Mouse (Mus musculus) CH12.LX (cell line): ENCODE measurements around the gene Gm10024. TPM values are rescaled to one million over a fixed set of nuclear protein-coding genes. Genes with fewer than 3 reads are reported as not detected.

Source experiments
- DNase-seq: peaks from one replicate; pipeline ENCODE4 v3.0.0-alpha.2; 2013; ENCODE audit errors: extremely low read depth
- H3K27ac ChIP-seq: 2 replicates; pipeline ENCODE4 v1.5.1; 2012; ENCODE audit warnings: low read depth, mild to moderate bottlenecking, control low read depth, moderate library complexity; ENCODE audit not compliant: insufficient read depth
- H3K27me3 ChIP-seq: replicated peaks from 2 replicates; pipeline ENCODE3; 2012; ENCODE audit warnings: inconsistent platforms
- H3K36me3 ChIP-seq, 2 experiments: replicated peaks in 1 of 2; 2 replicates each; pipeline versions ENCODE3 to v1.6.1; 2012; ENCODE audit warnings: inconsistent platforms in 1 of 2, low read length in 1 of 2, mild to moderate bottlenecking in 1 of 2, mixed read lengths in 1 of 2, moderate library complexity in 1 of 2; ENCODE audit not compliant: control insufficient read depth in 1 of 2, insufficient read depth in 1 of 2
- H3K4me1 ChIP-seq, 2 experiments: 2 replicates each; pipeline ENCODE4 v1.6.1; 2012; ENCODE audit warnings: inconsistent platforms in 1 of 2, moderate library complexity in 1 of 2; ENCODE audit not compliant: insufficient read depth in 2 of 2, control insufficient read depth in 1 of 2
- H3K4me2 ChIP-seq: 2 replicates; pipeline ENCODE4 v1.6.1; 2012; ENCODE audit warnings: low read depth, mild to moderate bottlenecking, control low read depth; ENCODE audit not compliant: poor library complexity, insufficient read depth, severe bottlenecking
- H3K4me3 ChIP-seq, 3 experiments: fragments of 150-350 bp in 1 of 3; sonication (generic) in 1 of 3; replicated peaks in 1 of 3; 2 replicates each; pipeline versions ENCODE3 to v1.5.1; 2011 to 2012; ENCODE audit warnings: low read depth in 2 of 3, low read length in 2 of 3, mild to moderate bottlenecking in 2 of 3, moderate library complexity in 2 of 3, control low read depth in 1 of 3, improper control_type of control experiment in 1 of 3, inconsistent platforms in 1 of 3, mixed read lengths in 1 of 3; ENCODE audit not compliant: poor library complexity in 1 of 3
- H3K79me2 ChIP-seq: replicated peaks from 2 replicates; pipeline ENCODE4 v1.6.1; 2012; ENCODE audit warnings: mild to moderate bottlenecking, moderate library complexity; ENCODE audit not compliant: control insufficient read depth, poor library complexity, insufficient read depth, severe bottlenecking; ENCODE audit errors: extremely low read depth
- H3K9ac ChIP-seq: 2 replicates; pipeline ENCODE4 v1.6.1; 2012; ENCODE audit warnings: low read depth, mild to moderate bottlenecking, control low read depth, moderate library complexity; ENCODE audit not compliant: insufficient read depth
- H3K9me3 ChIP-seq: replicated peaks from 2 replicates; pipeline ENCODE3; 2012; ENCODE audit warnings: low read length, inconsistent platforms, mixed read lengths
- CHD2 ChIP-seq: IDR thresholded peaks from 2 replicates; pipeline ENCODE4 v1.6.1; 2011; ENCODE audit warnings: low read length, improper control_type of control experiment
- CTCF ChIP-seq, 2 experiments: IDR thresholded peaks in 1 of 2; conservative IDR thresholded peaks in 1 of 2; 2 replicates each; pipeline ENCODE4 v1.5.1; 2011 to 2012; ENCODE audit warnings: low read depth in 2 of 2, low read length in 2 of 2, improper control_type of control experiment in 1 of 2, inconsistent platforms in 1 of 2, mild to moderate bottlenecking in 1 of 2, moderate library complexity in 1 of 2
- E2F4 ChIP-seq: IDR thresholded peaks from 2 replicates; pipeline ENCODE4 v1.6.1; 2011; ENCODE audit warnings: low read depth, low read length, improper control_type of control experiment; ENCODE audit not compliant: insufficient replicate concordance
- ELF1 ChIP-seq: IDR thresholded peaks from 2 replicates; pipeline ENCODE4 v1.6.1; 2014; ENCODE audit warnings: low read depth, mild to moderate bottlenecking, inconsistent platforms, low read length, improper control_type of control experiment
- HCFC1 ChIP-seq: IDR thresholded peaks from 2 replicates; pipeline ENCODE4 v1.6.1; 2012; ENCODE audit warnings: low read depth, mild to moderate bottlenecking, inconsistent platforms, low read length, improper control_type of control experiment
- IRF4 ChIP-seq: IDR thresholded peaks from 2 replicates; pipeline ENCODE4 v1.6.1; 2014; ENCODE audit warnings: low read depth, mild to moderate bottlenecking, inconsistent platforms, low read length, improper control_type of control experiment
- JUND ChIP-seq: conservative IDR thresholded peaks from 2 replicates; pipeline ENCODE4 v1.6.1; 2011; ENCODE audit warnings: low read depth, low read length, improper control_type of control experiment
- MAFK ChIP-seq: IDR thresholded peaks from 2 replicates; pipeline ENCODE4 v1.6.1; 2011; ENCODE audit warnings: low read length, improper control_type of control experiment; ENCODE audit not compliant: insufficient replicate concordance
- MAX ChIP-seq: IDR thresholded peaks from 2 replicates; pipeline ENCODE4 v1.6.1; 2011; ENCODE audit warnings: low read length, improper control_type of control experiment
- MAZ ChIP-seq: IDR thresholded peaks from 2 replicates; pipeline ENCODE4 v1.6.1; 2012; ENCODE audit warnings: low read depth, mild to moderate bottlenecking, inconsistent platforms, low read length, improper control_type of control experiment, moderate library complexity
- MXI1 ChIP-seq: IDR thresholded peaks from 2 replicates; pipeline ENCODE4 v1.6.1; 2011; ENCODE audit warnings: mild to moderate bottlenecking, low read depth, low read length, improper control_type of control experiment
- MYC ChIP-seq: IDR thresholded peaks from 2 replicates; pipeline ENCODE4 v1.6.1; 2011; ENCODE audit warnings: low read depth, mild to moderate bottlenecking, improper control_type of control experiment, low read length
- NELFE ChIP-seq: IDR thresholded peaks from 2 replicates; pipeline ENCODE4 v1.6.1; 2011; ENCODE audit warnings: low read depth, low read length, improper control_type of control experiment
- NRF1 ChIP-seq: IDR thresholded peaks from 2 replicates; pipeline ENCODE4 v1.6.1; 2014; ENCODE audit warnings: low read depth, mild to moderate bottlenecking, inconsistent platforms, low read length, improper control_type of control experiment, moderate library complexity
- PAX5 ChIP-seq: IDR thresholded peaks from 2 replicates; pipeline ENCODE4 v1.6.1; 2012; ENCODE audit warnings: low read length, inconsistent platforms, mixed read lengths
- RAD21 ChIP-seq: IDR thresholded peaks from 2 replicates; pipeline ENCODE4 v1.6.1; 2011; ENCODE audit warnings: low read depth, mild to moderate bottlenecking, low read length, improper control_type of control experiment, moderate library complexity
- RCOR1 ChIP-seq: conservative IDR thresholded peaks from 2 replicates; pipeline ENCODE4 v1.6.1; 2012; ENCODE audit warnings: low read depth, mild to moderate bottlenecking, inconsistent platforms, low read length, improper control_type of control experiment
- SIN3A ChIP-seq: IDR thresholded peaks from 2 replicates; pipeline ENCODE4 v1.6.1; 2012; ENCODE audit warnings: low read length, improper control_type of control experiment, inconsistent platforms
- SMC3 ChIP-seq: IDR thresholded peaks from 2 replicates; pipeline ENCODE4 v1.6.1; 2011; ENCODE audit warnings: low read depth, low read length, improper control_type of control experiment
- UBTF ChIP-seq: IDR thresholded peaks from 2 replicates; pipeline ENCODE4 v1.6.1; 2012; ENCODE audit warnings: low read depth, mild to moderate bottlenecking, inconsistent platforms, low read length, improper control_type of control experiment, moderate library complexity
- USF1 ChIP-seq: IDR thresholded peaks from 2 replicates; pipeline ENCODE4 v1.6.1; 2014; ENCODE audit warnings: low read depth, mild to moderate bottlenecking, inconsistent platforms, low read length, improper control_type of control experiment
- USF2 ChIP-seq: conservative IDR thresholded peaks from 2 replicates; pipeline ENCODE4 v1.6.1; 2011; ENCODE audit warnings: low read depth, low read length, improper control_type of control experiment
- ZC3H11A ChIP-seq: IDR thresholded peaks from 2 replicates; pipeline ENCODE4 v1.6.1; 2012; ENCODE audit warnings: low read depth, mild to moderate bottlenecking, inconsistent platforms, low read length, improper control_type of control experiment
- ZKSCAN1 ChIP-seq: IDR thresholded peaks from 2 replicates; pipeline ENCODE4 v1.6.1; 2012; ENCODE audit warnings: low read depth, inconsistent platforms, low read length, improper control_type of control experiment, borderline replicate concordance
- ZMIZ1 ChIP-seq: IDR thresholded peaks from 2 replicates; pipeline ENCODE4 v1.6.1; 2012; ENCODE audit warnings: low read depth, mild to moderate bottlenecking, inconsistent platforms, low read length, improper control_type of control experiment
- ZNF384 ChIP-seq: IDR thresholded peaks from 2 replicates; pipeline ENCODE4 v1.6.1; 2012; ENCODE audit warnings: low read depth, low read length, improper control_type of control experiment, inconsistent platforms
- dilution Hi-C: fragments of 300-500 bp; cut with MboI; formaldehyde crosslinking; loops from 2 replicates; pipeline ENCODE4 v1.14.3; 2020; ENCODE audit warnings: low sequenced_read_pairs; ENCODE audit not compliant: extremely low pct_unique_long_range_greater_than_20kb, extremely low pct_ligation_motif_present
- in situ Hi-C: fragments of 300-500 bp; cut with MboI; formaldehyde crosslinking; loops from 3 replicates; pipeline ENCODE4 v1.14.3; 2019; ENCODE audit warnings: low sequenced_read_pairs, low pct_ligation_motif_present, low pct_unique_long_range_greater_than_20kb, mixed read lengths
- polyA plus RNA-seq: library from polyadenylated mRNA; unstranded; fragments of >175 nt; gene quantifications from 2 replicates; pipeline ENCODE4 v1.2.1, GENCODE M21; 2012; ENCODE audit warnings: low read depth; ENCODE audit not compliant: insufficient read length
- total RNA-seq, 2 experiments: library from RNA; depleted of rRNA; stranded (reverse); fragments of 300-350 nt in 1 of 2; fragments of >200 nt in 1 of 2; gene quantifications; 2 replicates each; pipeline ENCODE4 v1.2.3; 2012 to 2014

Gene Gm10024
- total and polyA plus RNA-seq, 3 experiments = not detected

DNA sequence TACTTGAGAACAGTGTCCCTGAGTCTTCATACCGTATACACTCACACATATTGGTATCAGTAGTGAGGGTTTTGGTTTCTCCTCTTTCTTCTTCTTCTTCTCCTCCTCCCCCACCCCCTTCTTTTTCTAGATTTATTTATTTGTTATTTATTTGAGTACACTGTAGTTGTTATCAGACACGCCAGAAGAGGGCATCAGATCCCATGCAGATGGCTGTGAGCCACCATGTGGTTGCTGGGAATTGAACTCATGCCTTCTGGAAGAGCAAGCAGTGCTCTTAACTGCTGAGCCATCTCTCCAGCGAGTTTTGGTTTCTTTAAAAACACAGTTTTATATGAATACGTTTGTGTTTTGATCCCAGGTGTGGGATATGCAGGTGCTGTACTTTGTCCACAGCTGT, 17.0 kb downstream of the Gm10024 start:
- Histone ChIP-seq H3K27me3 (peaks cover 56% of the 10 kb centered on the region), H3K9me3 (peaks cover 3% of the 10 kb centered on the region), H3K9ac (no peak overlapping the region), H3K79me2 (no peaks in the 10 kb centered on the region), H3K4me1 (no peaks in the 10 kb centered on the region), H3K4me3 (no peak overlapping the region), H3K4me2 (no peak overlapping the region), H3K36me3 (no peaks in the 10 kb centered on the region), H3K27ac (no peak overlapping the region)
- dilution Hi-C loops (no loop called here), in situ Hi-C loops (no loop called here)
- DNase-seq = no peak
- no peak for TF ChIP-seq NELFE
- no peak for TF ChIP-seq CHD2
- TF ChIP-seq ZC3H11A = no peak
- no peak for TF ChIP-seq IRF4
- no peak for TF ChIP-seq HCFC1
- peak in 1 of 2 experiments; percentile 56; a peak in 2 of 4 replicates for TF ChIP-seq CTCF (conservative IDR thresholded peaks at IDR 0.05 in 1 of 2, IDR thresholded peaks at IDR 0.05 in 1 of 2; ENCODE audit: low read depth in 2 of 2, low read length in 2 of 2)
- TF ChIP-seq ZKSCAN1 = no peak
- no peak for TF ChIP-seq E2F4
- TF ChIP-seq ELF1 = no peak
- TF ChIP-seq SMC3 = peak; percentile 29; the same call in 1 of the 2 replicates
- peak; percentile 23 for TF ChIP-seq RAD21
- TF ChIP-seq MAX = no peak
- TF ChIP-seq MYC = peak; percentile 65; the same call in 1 of the 2 replicates
- TF ChIP-seq MAZ = no peak
- no peak for TF ChIP-seq NRF1
- no peak for TF ChIP-seq ZMIZ1
- TF ChIP-seq USF1 = no peak
- no peak for TF ChIP-seq USF2
- no peak for TF ChIP-seq MAFK
- no peak for TF ChIP-seq RCOR1
- TF ChIP-seq MXI1 = no peak

DNA sequence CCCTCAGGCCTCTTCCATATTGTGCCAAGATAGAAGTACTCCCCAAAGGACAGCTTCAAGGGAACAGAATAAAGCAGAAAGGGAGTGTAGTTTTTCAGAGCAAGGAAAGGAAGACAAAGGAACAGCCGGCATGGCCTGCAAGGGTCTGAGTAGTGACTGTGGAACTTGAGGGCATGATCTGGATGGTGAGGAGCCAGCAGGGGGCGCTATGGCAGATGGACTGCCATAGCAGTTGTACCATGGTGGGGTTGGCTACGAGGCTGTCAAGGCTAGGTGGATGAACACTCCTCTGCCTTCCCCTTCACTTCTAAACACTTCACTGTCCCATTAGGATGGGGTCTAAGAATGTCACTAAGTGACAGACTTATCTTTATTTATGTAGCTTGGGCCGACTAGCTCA, 18.0 kb downstream of the Gm10024 start:
- Histone ChIP-seq H3K9ac (no peak overlapping the region), H3K4me1 (no peaks in the 10 kb centered on the region), H3K36me3 (no peaks in the 10 kb centered on the region), H3K4me2 (no peak overlapping the region), H3K9me3 (peaks cover 6% of the 10 kb centered on the region), H3K27me3 (peaks cover 52% of the 10 kb centered on the region), H3K27ac (no peak overlapping the region), H3K79me2 (no peaks in the 10 kb centered on the region), H3K4me3 (no peak overlapping the region)
- dilution Hi-C loops = no loop called here
- DNase-seq = peak; percentile 33
- in situ Hi-C loops = no loop called here
- TF ChIP-seq SIN3A (no peak), MAFK (no peak), UBTF (no peak), ZMIZ1 (no peak), RAD21 (peak; percentile 14; the same call in 1 of the 2 replicates), E2F4 (no peak), CHD2 (no peak), ZC3H11A (no peak), CTCF (conservative IDR thresholded peaks at IDR 0.05 in 1 of 2, IDR thresholded peaks at IDR 0.05 in 1 of 2; ENCODE audit: low read depth in 2 of 2, low read length in 2 of 2) (peak; percentile 72 to 76), ZNF384 (no peak), JUND (no peak), SMC3 (peak; percentile 56), PAX5 (no peak), NELFE (no peak), MAX (no peak)
